Mouse (Mus musculus): ENCODE results near the gene Hspa1b. TPM values are rescaled to one million over a fixed set of nuclear protein-coding genes. Genes with fewer than 3 reads are reported as not detected.
"Not testable (repeated sequence)": the region's sequence is repeated elsewhere in the genome, so short reads cannot be mapped to it uniquely, and the experiment has no call there.

Gene Hspa1b
- polyA plus RNA-seq, 1 experiment from 2014 or later, result 0.50 TPM

DNA sequence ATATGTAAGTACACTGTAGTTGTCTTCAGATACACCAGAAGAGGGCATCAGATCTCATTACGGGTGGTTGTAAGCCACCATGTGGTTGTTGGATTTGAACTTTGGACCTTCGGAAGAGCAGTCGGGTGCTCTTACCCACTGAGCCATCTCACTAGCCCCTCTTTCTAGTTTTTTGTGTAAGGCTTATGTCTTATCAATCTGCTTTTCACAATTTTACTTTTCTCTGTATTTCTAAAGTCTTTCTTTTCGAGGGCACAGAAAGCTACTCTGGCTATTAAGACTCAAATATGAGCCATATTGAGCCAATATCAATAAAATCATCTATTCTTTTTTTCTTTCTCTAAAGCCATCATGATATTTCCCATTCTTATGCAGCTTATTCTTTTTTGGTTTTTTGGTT, 36.2 kb upstream of the Hspa1b start:
- H3K4me3 ChIP-seq (ENCODE audit: low read depth, low read length); H3K36me3 ChIP-seq (ENCODE audit: control insufficient read depth, insufficient read depth, low read length); H3K9ac ChIP-seq (ENCODE audit: low read depth, low read length); ATAC-seq (replicated peaks; ENCODE audit: insufficient number of reproducible peaks, low FRiP score, low TSS enrichment); H3K4me2 ChIP-seq; H3K4me1 ChIP-seq (ENCODE audit: control insufficient read depth, insufficient read depth, low read length); H3K9me3 ChIP-seq (replicated peaks; ENCODE audit: control insufficient read depth, low read length); H3K27ac ChIP-seq (ENCODE audit: low read depth, low read length); H3K27me3 ChIP-seq (ENCODE audit: control insufficient read depth, insufficient read depth, low read length): not testable (repeated sequence)
- WGBS (ENCODE audit: insufficient replicate concordance), result 87% methylated on average over 4 of the region's 4 CpGs

DNA sequence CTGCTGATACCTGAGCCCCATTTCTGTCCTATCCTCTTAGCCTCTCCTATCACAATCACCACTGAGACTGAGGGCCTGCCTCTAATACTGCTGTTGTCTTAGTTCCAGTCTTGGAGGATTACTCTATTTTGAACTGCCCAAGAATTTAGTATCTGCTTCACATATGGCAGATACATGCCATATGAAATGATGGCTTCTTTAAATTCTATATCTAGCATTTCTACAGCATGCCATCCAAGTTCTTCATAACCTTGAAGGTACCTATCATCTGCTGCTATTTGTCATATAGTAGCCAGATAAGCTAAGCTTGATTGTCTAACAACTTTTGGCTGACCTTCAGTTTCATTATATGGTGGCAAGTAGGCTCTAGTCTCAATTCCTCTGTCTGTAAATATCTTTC, 35.7 kb upstream of the Hspa1b start:
- H3K9ac ChIP-seq (ENCODE audit: low read depth, low read length), result no peak overlapping the region
- H3K4me3 ChIP-seq (ENCODE audit: low read depth, low read length), result no peak overlapping the region
- ATAC-seq (replicated peaks; ENCODE audit: insufficient number of reproducible peaks, low FRiP score, low TSS enrichment), result no peak
- H3K4me1 ChIP-seq (ENCODE audit: control insufficient read depth, insufficient read depth, low read length), result peaks cover 5% of the 10 kb centered on the region
- H3K9me3 ChIP-seq (replicated peaks; ENCODE audit: control insufficient read depth, low read length), result no peaks in the 10 kb centered on the region
- peaks cover 6% of the 10 kb centered on the region; the same call in 1 of the 2 replicates for H3K36me3 ChIP-seq (ENCODE audit: control insufficient read depth, insufficient read depth, low read length)
- no peaks in the 10 kb centered on the region for H3K27me3 ChIP-seq (ENCODE audit: control insufficient read depth, insufficient read depth, low read length)
- H3K27ac ChIP-seq (ENCODE audit: low read depth, low read length), result no peak overlapping the region
- H3K4me2 ChIP-seq, result no peak overlapping the region

DNA sequence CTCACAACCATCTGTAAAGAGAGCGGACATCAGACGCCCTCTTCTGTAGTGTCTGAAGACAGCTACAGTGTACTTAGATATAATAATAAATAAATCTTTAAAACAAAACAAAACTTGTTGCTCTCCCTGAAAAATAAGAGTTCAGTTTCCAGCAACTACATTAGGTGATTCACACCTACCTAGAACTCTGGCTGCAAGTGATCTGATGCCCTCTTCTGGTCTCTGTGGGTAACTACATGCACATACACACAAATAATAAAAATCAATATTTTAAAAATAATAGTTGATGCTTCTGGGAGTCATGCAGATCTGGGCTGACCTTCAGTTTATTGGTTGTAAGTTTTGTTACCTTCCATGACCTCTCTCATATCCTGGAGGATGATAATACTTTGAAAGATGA, 25.2 kb upstream of the Hspa1b start:
- peaks cover 9% of the 10 kb centered on the region for H3K4me1 ChIP-seq (ENCODE audit: control insufficient read depth, insufficient read depth, low read length)
- no peak overlapping the region for H3K9ac ChIP-seq (ENCODE audit: low read depth, low read length)
- no peaks in the 10 kb centered on the region for H3K9me3 ChIP-seq (replicated peaks; ENCODE audit: control insufficient read depth, low read length)
- no peak for ATAC-seq (replicated peaks; ENCODE audit: insufficient number of reproducible peaks, low FRiP score, low TSS enrichment)
- H3K36me3 ChIP-seq (ENCODE audit: control insufficient read depth, insufficient read depth, low read length), result peaks cover 17% of the 10 kb centered on the region
- no peaks in the 10 kb centered on the region for H3K27me3 ChIP-seq (ENCODE audit: control insufficient read depth, insufficient read depth, low read length)
- H3K4me2 ChIP-seq, result no peak overlapping the region
- no peak overlapping the region for H3K27ac ChIP-seq (ENCODE audit: low read depth, low read length)
- 77% methylated on average over 2 of the region's 2 CpGs for WGBS (ENCODE audit: insufficient replicate concordance)
- H3K4me3 ChIP-seq (ENCODE audit: low read depth, low read length), result no peak overlapping the region

DNA sequence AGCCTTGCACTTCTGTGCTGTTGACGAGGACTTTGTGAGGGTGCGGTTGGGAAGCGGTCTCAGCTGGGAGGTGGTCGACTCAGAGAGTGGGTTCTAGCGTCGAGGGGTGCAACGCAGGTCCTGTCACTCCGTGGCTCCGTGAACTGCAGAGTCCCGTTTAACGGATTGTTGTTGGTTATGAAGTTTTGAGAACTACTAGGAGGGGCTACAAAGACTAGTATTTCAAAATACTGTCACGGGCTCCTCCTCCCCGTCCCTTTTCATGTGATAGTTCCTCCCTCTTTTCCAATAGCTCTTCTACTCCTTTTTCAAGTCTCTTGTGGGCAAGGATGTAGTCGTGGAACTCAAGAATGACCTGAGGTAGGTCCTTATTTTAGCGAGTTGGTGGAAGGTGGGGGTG, 23.3 kb upstream of the Hspa1b start:
- H3K4me2 ChIP-seq, result peak overlapping the region; percentile 67
- ATAC-seq (replicated peaks; ENCODE audit: insufficient number of reproducible peaks, low FRiP score, low TSS enrichment), result no peak; the same call in 1 of the 2 replicates
- 0% methylated on average over 15 of the region's 15 CpGs for WGBS (ENCODE audit: insufficient replicate concordance)

DNA sequence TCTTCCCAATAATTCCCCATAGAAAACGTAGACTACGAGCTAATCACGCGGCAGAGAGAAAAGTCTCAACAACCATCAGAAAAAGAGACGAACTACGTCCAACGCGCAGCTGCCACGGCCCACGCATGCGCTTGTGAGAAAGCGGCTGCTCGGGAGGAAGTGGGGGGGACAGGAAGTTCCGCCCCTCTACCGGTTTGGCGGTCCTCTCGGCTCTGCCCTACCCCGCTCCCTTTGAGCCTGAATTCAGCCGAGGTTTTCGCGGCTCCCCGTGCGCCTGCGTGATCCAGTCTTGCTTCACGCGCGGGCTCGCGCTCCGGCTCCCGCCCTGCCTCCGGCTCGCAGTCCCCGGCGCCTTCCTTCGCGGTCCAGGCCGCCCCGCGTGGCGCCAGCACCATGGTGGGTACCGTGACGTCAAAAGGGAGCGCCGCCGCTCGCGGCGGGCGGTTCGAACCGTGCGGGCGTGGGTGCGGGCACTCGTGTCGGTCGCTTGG, 22.7 kb upstream of the Hspa1b start, which contains the start of gene Lsm2:
TSS of gene Lsm2 (plus strand) at position 173 of the 491 bp plus-strand sequence.
- H3K4me3 ChIP-seq (ENCODE audit: low read depth, low read length), result peak within 1 kb of the TSS; percentile 85
- no peaks in the 10 kb centered on the region for H3K9me3 ChIP-seq (replicated peaks; ENCODE audit: control insufficient read depth, low read length)
- peak within 1 kb of the TSS; percentile 97 for H3K27ac ChIP-seq (ENCODE audit: low read depth, low read length)
- WGBS (ENCODE audit: insufficient replicate concordance), result under 1% methylated on average over 58 of the region's 58 CpGs
- H3K9ac ChIP-seq (ENCODE audit: low read depth, low read length), result peak within 1 kb of the TSS; percentile 97
- H3K36me3 ChIP-seq (ENCODE audit: control insufficient read depth, insufficient read depth, low read length), result peaks cover 16% of the 10 kb centered on the region
- peaks cover 9% of the 10 kb centered on the region for H3K4me1 ChIP-seq (ENCODE audit: control insufficient read depth, insufficient read depth, low read length)
- ATAC-seq (replicated peaks; ENCODE audit: insufficient number of reproducible peaks, low FRiP score, low TSS enrichment), result peak; percentile 87
- peak within 1 kb of the TSS; percentile 67 for H3K4me2 ChIP-seq
- no peaks in the 10 kb centered on the region for H3K27me3 ChIP-seq (ENCODE audit: control insufficient read depth, insufficient read depth, low read length)

More for the DNA sequence above, 23.3 kb upstream of the Hspa1b start:
- Histone ChIP-seq H3K4me1 (ENCODE audit: control insufficient read depth, insufficient read depth, low read length) (peaks cover 9% of the 10 kb centered on the region), H3K9ac (ENCODE audit: low read depth, low read length) (peak overlapping the region; percentile 97), H3K27me3 (ENCODE audit: control insufficient read depth, insufficient read depth, low read length) (no peaks in the 10 kb centered on the region), H3K9me3 (replicated peaks; ENCODE audit: control insufficient read depth, low read length) (no peaks in the 10 kb centered on the region), H3K4me3 (ENCODE audit: low read depth, low read length) (peak overlapping the region; percentile 85), H3K27ac (ENCODE audit: low read depth, low read length) (peak overlapping the region; percentile 97), H3K36me3 (ENCODE audit: control insufficient read depth, insufficient read depth, low read length) (peaks cover 17% of the 10 kb centered on the region)

DNA sequence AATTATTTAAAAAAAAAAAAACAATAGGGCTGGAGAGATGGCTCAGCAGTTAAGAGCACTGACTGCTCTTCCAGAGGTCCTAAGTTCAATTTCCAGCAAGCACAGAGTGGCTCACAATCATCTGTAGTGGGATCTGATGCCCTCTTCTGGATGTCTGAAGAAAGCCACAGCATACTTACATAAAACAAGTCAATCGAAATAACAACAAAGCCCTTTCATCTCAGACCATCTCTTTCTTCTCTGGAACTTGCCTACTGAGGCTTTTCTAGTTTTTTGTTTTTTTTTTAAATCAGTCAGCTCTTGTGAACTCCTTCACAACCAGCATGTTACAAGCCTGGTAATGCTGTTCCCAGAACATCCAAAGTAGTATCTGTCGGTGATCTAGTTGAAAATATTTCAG, 21.6 kb upstream of the Hspa1b start:
- H3K36me3 ChIP-seq (ENCODE audit: control insufficient read depth, insufficient read depth, low read length), result peaks cover 7% of the 10 kb centered on the region; the same call in 1 of the 2 replicates
- no peaks in the 10 kb centered on the region for H3K27me3 ChIP-seq (ENCODE audit: control insufficient read depth, insufficient read depth, low read length)
- peak overlapping the region; percentile 97 for H3K9ac ChIP-seq (ENCODE audit: low read depth, low read length)
- H3K9me3 ChIP-seq (replicated peaks; ENCODE audit: control insufficient read depth, low read length), result no peaks in the 10 kb centered on the region
- peak overlapping the region; percentile 85 for H3K4me3 ChIP-seq (ENCODE audit: low read depth, low read length)
- ATAC-seq (replicated peaks; ENCODE audit: insufficient number of reproducible peaks, low FRiP score, low TSS enrichment), result no peak
- peak overlapping the region; percentile 67 for H3K4me2 ChIP-seq
- H3K27ac ChIP-seq (ENCODE audit: low read depth, low read length), result no peak overlapping the region; the same call in 1 of the 2 replicates
- 19% methylated on average over 2 of the region's 2 CpGs for WGBS (ENCODE audit: insufficient replicate concordance)
- peaks cover 9% of the 10 kb centered on the region for H3K4me1 ChIP-seq (ENCODE audit: control insufficient read depth, insufficient read depth, low read length)

DNA sequence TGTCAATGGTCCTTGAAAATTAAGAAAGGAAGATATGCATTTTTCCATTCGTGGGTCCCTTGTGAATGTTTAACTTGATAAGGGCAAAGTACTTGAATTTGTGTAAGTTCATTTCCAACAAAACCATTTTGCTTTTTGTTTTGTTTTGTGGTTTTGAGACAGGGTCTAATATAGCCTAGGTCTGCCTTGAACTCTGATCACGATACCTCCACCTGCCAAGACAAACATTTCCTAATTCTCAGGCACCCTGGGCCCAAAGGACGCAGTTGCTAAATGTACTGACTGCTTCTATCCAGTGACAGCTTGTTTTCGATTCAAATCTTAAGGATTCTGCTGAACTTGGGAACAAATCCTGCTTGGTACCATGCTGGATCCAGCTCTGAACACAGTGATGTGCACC, 20.6 kb upstream of the Hspa1b start:
- no peak overlapping the region for H3K27ac ChIP-seq (ENCODE audit: low read depth, low read length)
- H3K4me2 ChIP-seq, result no peak overlapping the region
- no peak overlapping the region for H3K4me3 ChIP-seq (ENCODE audit: low read depth, low read length)
- H3K27me3 ChIP-seq (ENCODE audit: control insufficient read depth, insufficient read depth, low read length), result no peaks in the 10 kb centered on the region
- H3K9ac ChIP-seq (ENCODE audit: low read depth, low read length), result no peak overlapping the region
- ATAC-seq (replicated peaks; ENCODE audit: insufficient number of reproducible peaks, low FRiP score, low TSS enrichment), result no peak
- H3K36me3 ChIP-seq (ENCODE audit: control insufficient read depth, insufficient read depth, low read length), result no peaks in the 10 kb centered on the region
- WGBS (ENCODE audit: insufficient replicate concordance), result 84% methylated on average over 4 of the region's 4 CpGs
- no peaks in the 10 kb centered on the region for H3K9me3 ChIP-seq (replicated peaks; ENCODE audit: control insufficient read depth, low read length)
- peaks cover 9% of the 10 kb centered on the region for H3K4me1 ChIP-seq (ENCODE audit: control insufficient read depth, insufficient read depth, low read length)

DNA sequence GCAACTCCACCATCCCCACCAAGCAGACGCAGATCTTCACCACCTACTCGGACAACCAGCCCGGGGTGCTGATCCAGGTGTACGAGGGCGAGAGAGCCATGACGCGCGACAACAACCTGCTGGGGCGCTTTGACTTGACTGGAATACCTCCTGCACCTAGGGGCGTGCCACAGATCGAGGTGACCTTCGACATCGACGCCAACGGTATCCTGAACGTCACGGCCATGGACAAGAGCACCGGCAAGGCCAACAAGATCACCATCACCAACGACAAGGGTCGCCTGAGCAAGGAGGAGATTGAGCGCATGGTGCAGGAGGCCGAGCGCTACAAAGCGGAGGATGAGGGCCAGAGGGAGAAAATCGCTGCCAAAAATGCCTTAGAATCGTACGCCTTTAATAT, 19.2 kb upstream of the Hspa1b start:
- no peaks in the 10 kb centered on the region for H3K9me3 ChIP-seq (replicated peaks; ENCODE audit: control insufficient read depth, low read length)
- no peak overlapping the region for H3K4me3 ChIP-seq (ENCODE audit: low read depth, low read length)
- no peaks in the 10 kb centered on the region for H3K27me3 ChIP-seq (ENCODE audit: control insufficient read depth, insufficient read depth, low read length)
- no peak overlapping the region for H3K27ac ChIP-seq (ENCODE audit: low read depth, low read length)
- no peaks in the 10 kb centered on the region for H3K36me3 ChIP-seq (ENCODE audit: control insufficient read depth, insufficient read depth, low read length)
- no peak for ATAC-seq (replicated peaks; ENCODE audit: insufficient number of reproducible peaks, low FRiP score, low TSS enrichment)
- 81% methylated on average over 27 of the region's 27 CpGs for WGBS (ENCODE audit: insufficient replicate concordance)
- no peak overlapping the region for H3K4me2 ChIP-seq
- peaks cover 9% of the 10 kb centered on the region for H3K4me1 ChIP-seq (ENCODE audit: control insufficient read depth, insufficient read depth, low read length)
- H3K9ac ChIP-seq (ENCODE audit: low read depth, low read length), result no peak overlapping the region

DNA sequence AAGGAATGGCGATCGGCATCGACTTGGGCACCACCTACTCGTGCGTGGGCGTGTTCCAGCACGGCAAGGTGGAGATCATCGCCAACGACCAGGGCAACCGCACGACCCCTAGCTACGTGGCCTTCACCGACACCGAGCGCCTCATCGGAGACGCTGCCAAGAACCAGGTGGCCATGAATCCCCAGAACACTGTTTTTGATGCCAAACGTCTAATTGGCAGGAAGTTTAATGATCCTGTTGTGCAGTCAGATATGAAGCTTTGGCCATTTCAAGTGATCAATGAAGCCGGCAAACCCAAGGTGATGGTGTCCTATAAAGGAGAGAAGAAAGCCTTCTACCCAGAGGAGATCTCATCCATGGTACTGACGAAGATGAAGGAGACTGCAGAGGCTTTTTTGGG, 18.0 kb upstream of the Hspa1b start:
- Histone ChIP-seq H3K36me3 (ENCODE audit: control insufficient read depth, insufficient read depth, low read length) (no peaks in the 10 kb centered on the region), H3K9ac (ENCODE audit: low read depth, low read length) (no peak overlapping the region), H3K4me2 (no peak overlapping the region), H3K27me3 (ENCODE audit: control insufficient read depth, insufficient read depth, low read length) (no peaks in the 10 kb centered on the region), H3K4me1 (ENCODE audit: control insufficient read depth, insufficient read depth, low read length) (peaks cover 4% of the 10 kb centered on the region), H3K4me3 (ENCODE audit: low read depth, low read length) (no peak overlapping the region), H3K27ac (ENCODE audit: low read depth, low read length) (no peak overlapping the region), H3K9me3 (replicated peaks; ENCODE audit: control insufficient read depth, low read length) (no peaks in the 10 kb centered on the region)
- ATAC-seq (replicated peaks; ENCODE audit: insufficient number of reproducible peaks, low FRiP score, low TSS enrichment), result no peak
- WGBS (ENCODE audit: insufficient replicate concordance), result 88% methylated on average over 20 of the region's 20 CpGs

Data from heart, embryonic 11.5 days (tissue).